Mouse (Mus musculus): ENCODE results near the gene Spesp1. TPM values are rescaled to one million over a fixed set of nuclear protein-coding genes. Genes with fewer than 3 reads are reported as not detected.

Gene Spesp1
- polyA plus RNA-seq, 2 experiments = not detected

- no peaks in the 10 kb centered on the region for H3K9me3 ChIP-seq (ENCODE audit: control insufficient read depth, low read length)
- WGBS = 78% methylated on average over 5 of the region's 5 CpGs
- no peak for TF ChIP-seq POLR2A (IDR thresholded peaks at IDR 0.05; ENCODE audit: borderline replicate concordance, extremely low read depth, insufficient read depth, insufficient read length)
- H3K27me3 ChIP-seq (ENCODE audit: control insufficient read depth, insufficient read depth, low read length) = no peaks in the 10 kb centered on the region
- H3K4me2 ChIP-seq (replicated peaks; ENCODE audit: low read depth, low read length, severe bottlenecking) = no peak overlapping the region
- no peak overlapping the region for H3K9ac ChIP-seq (ENCODE audit: low read depth, low read length, severe bottlenecking)
- H3K4me3 ChIP-seq (replicated peaks; ENCODE audit: low read length) = no peak overlapping the region
- ATAC-seq (ENCODE audit: low FRiP score, low read depth) = no peak
- no peak overlapping the region for H3K27ac ChIP-seq (replicated peaks; ENCODE audit: low read depth, low read length)
- no peak for DNase-seq (ENCODE audit: low spot score)
- no peaks in the 10 kb centered on the region for H3K4me1 ChIP-seq (ENCODE audit: control insufficient read depth, insufficient read depth, low read length)
- H3K36me3 ChIP-seq (ENCODE audit: control insufficient read depth, insufficient read depth, low read length) = no peaks in the 10 kb centered on the region
Measured at GRCm38 (mm10) chr9:62261006-62261405, 21.0 kb downstream of the Spesp1 start.

DNA sequence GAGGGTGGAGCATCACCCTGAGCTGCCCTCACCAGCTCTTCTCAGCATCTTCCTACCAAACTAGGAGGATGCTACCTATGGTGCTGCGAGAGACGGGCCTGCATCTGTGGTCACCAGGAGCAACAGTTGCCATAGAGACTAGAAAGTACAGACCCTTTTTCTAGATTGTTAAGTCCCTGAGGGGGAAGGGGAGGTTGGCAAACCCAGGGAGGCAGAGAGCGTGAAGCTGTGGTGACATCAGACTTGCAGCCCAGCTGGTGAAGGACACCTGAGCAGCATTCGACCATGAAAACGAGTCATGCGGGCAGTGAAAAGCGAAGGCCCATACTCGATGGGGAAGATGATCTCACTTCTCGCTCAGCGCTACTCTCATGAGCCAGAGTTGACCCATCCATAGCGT lies 24.0 kb downstream of the Spesp1 start:
- Histone ChIP-seq H3K27ac (replicated peaks; ENCODE audit: low read depth, low read length) (no peak overlapping the region), H3K9ac (ENCODE audit: low read depth, low read length, severe bottlenecking) (no peak overlapping the region), H3K27me3 (ENCODE audit: control insufficient read depth, insufficient read depth, low read length) (no peaks in the 10 kb centered on the region), H3K36me3 (ENCODE audit: control insufficient read depth, insufficient read depth, low read length) (no peaks in the 10 kb centered on the region), H3K4me3 (replicated peaks; ENCODE audit: low read length) (no peak overlapping the region), H3K4me1 (ENCODE audit: control insufficient read depth, insufficient read depth, low read length) (no peaks in the 10 kb centered on the region), H3K9me3 (ENCODE audit: control insufficient read depth, low read length) (no peaks in the 10 kb centered on the region), H3K4me2 (replicated peaks; ENCODE audit: low read depth, low read length, severe bottlenecking) (no peak overlapping the region)
- DNase-seq (ENCODE audit: low spot score) = no peak
- no peak for ATAC-seq (ENCODE audit: low FRiP score, low read depth)
- TF ChIP-seq POLR2A (IDR thresholded peaks at IDR 0.05; ENCODE audit: borderline replicate concordance, extremely low read depth, insufficient read depth, insufficient read length) = no peak
- 89% methylated on average over 11 of the region's 11 CpGs for WGBS

DNA sequence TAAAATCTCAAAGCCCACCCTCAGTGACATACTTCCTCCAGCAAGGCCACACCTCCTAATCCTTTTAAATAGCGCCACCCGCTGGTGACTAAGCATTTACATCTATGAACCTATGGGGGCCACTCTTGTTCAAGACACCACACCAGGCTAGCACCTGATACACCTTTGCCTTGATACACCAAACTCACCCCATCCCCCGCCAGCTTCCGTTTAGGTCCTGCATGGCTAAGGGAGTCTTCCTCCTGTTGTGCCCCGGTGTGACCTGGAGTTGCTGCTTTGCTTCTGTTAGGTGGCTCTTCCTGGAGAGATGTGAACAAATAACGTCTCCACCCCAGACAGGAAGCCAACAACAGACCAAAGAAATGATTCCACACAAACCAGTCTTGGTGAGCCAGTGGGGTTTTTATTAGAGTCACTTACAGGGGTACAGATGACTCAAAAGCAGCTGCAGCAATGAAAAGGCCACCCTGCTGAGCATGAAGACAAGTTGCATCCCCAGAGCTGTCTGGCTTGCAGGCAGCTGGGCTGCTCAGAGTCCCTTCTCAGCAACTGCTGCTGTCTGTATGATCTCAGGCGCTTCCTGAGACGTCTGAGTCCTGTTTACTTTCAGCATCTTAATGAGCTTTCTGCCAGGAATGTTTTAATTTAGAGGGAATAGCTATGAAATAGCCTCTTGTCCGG lies 26.0 kb downstream of the Spesp1 start:
- WGBS = 52% methylated on average over 9 of the region's 9 CpGs

GRCm38 (mm10) chr9:62253736-62254443 lies 28.1 kb downstream of the Spesp1 start:
- 13% methylated on average over 3 of the region's 3 CpGs for WGBS

More for the DNA sequence above, 26.0 kb downstream of the Spesp1 start:
- TF ChIP-seq POLR2A (IDR thresholded peaks at IDR 0.05; ENCODE audit: borderline replicate concordance, extremely low read depth, insufficient read depth, insufficient read length) = no peak
- peak; percentile 78; the same call in 1 of the 2 replicates for ATAC-seq (ENCODE audit: low FRiP score, low read depth)
- no peaks in the 10 kb centered on the region for H3K4me1 ChIP-seq (ENCODE audit: control insufficient read depth, insufficient read depth, low read length)
- no peak overlapping the region for H3K9ac ChIP-seq (ENCODE audit: low read depth, low read length, severe bottlenecking)
- no peak overlapping the region for H3K4me3 ChIP-seq (replicated peaks; ENCODE audit: low read length)
- no peak overlapping the region for H3K4me2 ChIP-seq (replicated peaks; ENCODE audit: low read depth, low read length, severe bottlenecking)
- peak; percentile 18 for DNase-seq (ENCODE audit: low spot score)
- H3K9me3 ChIP-seq (ENCODE audit: control insufficient read depth, low read length) = no peaks in the 10 kb centered on the region
- no peaks in the 10 kb centered on the region for H3K36me3 ChIP-seq (ENCODE audit: control insufficient read depth, insufficient read depth, low read length)
- no peak overlapping the region for H3K27ac ChIP-seq (replicated peaks; ENCODE audit: low read depth, low read length)
- H3K27me3 ChIP-seq (ENCODE audit: control insufficient read depth, insufficient read depth, low read length) = no peaks in the 10 kb centered on the region

GRCm38 (mm10) chr9:62250296-62250695 lies 31.7 kb downstream of the Spesp1 start:
- WGBS = 89% methylated on average over 4 of the region's 4 CpGs
- H3K27me3 ChIP-seq (ENCODE audit: control insufficient read depth, insufficient read depth, low read length) = no peaks in the 10 kb centered on the region
- H3K36me3 ChIP-seq (ENCODE audit: control insufficient read depth, insufficient read depth, low read length) = no peaks in the 10 kb centered on the region
- no peak overlapping the region for H3K27ac ChIP-seq (replicated peaks; ENCODE audit: low read depth, low read length)
- ATAC-seq (ENCODE audit: low FRiP score, low read depth) (no peak), DNase-seq (ENCODE audit: low spot score) (no peak)
- H3K9ac ChIP-seq (ENCODE audit: low read depth, low read length, severe bottlenecking) = no peak overlapping the region
- TF ChIP-seq POLR2A (IDR thresholded peaks at IDR 0.05; ENCODE audit: borderline replicate concordance, extremely low read depth, insufficient read depth, insufficient read length) = no peak
- no peak overlapping the region for H3K4me2 ChIP-seq (replicated peaks; ENCODE audit: low read depth, low read length, severe bottlenecking)
- H3K4me1 ChIP-seq (ENCODE audit: control insufficient read depth, insufficient read depth, low read length) = no peaks in the 10 kb centered on the region
- H3K4me3 ChIP-seq (replicated peaks; ENCODE audit: low read length) = no peak overlapping the region
- H3K9me3 ChIP-seq (ENCODE audit: control insufficient read depth, low read length) = no peaks in the 10 kb centered on the region

More at GRCm38 (mm10) chr9:62253736-62254443, 28.1 kb downstream of the Spesp1 start:
- Histone ChIP-seq H3K36me3 (ENCODE audit: control insufficient read depth, insufficient read depth, low read length) (no peaks in the 10 kb centered on the region), H3K9me3 (ENCODE audit: control insufficient read depth, low read length) (no peaks in the 10 kb centered on the region), H3K27ac (replicated peaks; ENCODE audit: low read depth, low read length) (no peak overlapping the region), H3K4me1 (ENCODE audit: control insufficient read depth, insufficient read depth, low read length) (no peaks in the 10 kb centered on the region), H3K4me2 (replicated peaks; ENCODE audit: low read depth, low read length, severe bottlenecking) (no peak overlapping the region), H3K4me3 (replicated peaks; ENCODE audit: low read length) (no peak overlapping the region), H3K27me3 (ENCODE audit: control insufficient read depth, insufficient read depth, low read length) (no peaks in the 10 kb centered on the region), H3K9ac (ENCODE audit: low read depth, low read length, severe bottlenecking) (no peak overlapping the region)
- DNase-seq (ENCODE audit: low spot score) (no peak), ATAC-seq (ENCODE audit: low FRiP score, low read depth) (no peak)
- TF ChIP-seq POLR2A (IDR thresholded peaks at IDR 0.05; ENCODE audit: borderline replicate concordance, extremely low read depth, insufficient read depth, insufficient read length) = no peak

Measured in limb, embryonic 14.5 days (tissue).